Mouse (Mus musculus) limb, embryonic 13.5 days (tissue): ENCODE data around the gene Mtss1l. TPM values are rescaled to one million over a fixed set of nuclear protein-coding genes. Genes with fewer than 3 reads are reported as not detected.

ENCODE experiments used
- ATAC-seq: fragments of 200-750 bp; cut with Nextera tagmentation; 2 replicates; pipeline ENCODE4 v1.8.0; 2017; ENCODE audit warnings: low read depth, moderate number of reproducible peaks, moderate TSS enrichment; ENCODE audit not compliant: low FRiP score
- H3K27ac ChIP-seq: fragments of 300-500 bp; sonication (generic); 2 replicates; pipeline ENCODE4 v1.5.1; 2015; ENCODE audit warnings: inconsistent platforms, mild to moderate bottlenecking, moderate library complexity
- H3K27me3 ChIP-seq: fragments of 300-500 bp; sonication (generic); 2 replicates; pipeline ENCODE4 v1.6.1; 2015; ENCODE audit warnings: mild to moderate bottlenecking, inconsistent platforms
- H3K36me3 ChIP-seq: fragments of 300-500 bp; sonication (generic); 2 replicates; pipeline ENCODE4 v1.6.1; 2015; ENCODE audit warnings: inconsistent platforms, mild to moderate bottlenecking, moderate library complexity
- H3K4me1 ChIP-seq: fragments of 300-500 bp; sonication (generic); 2 replicates; pipeline ENCODE4 v1.6.1; 2015; ENCODE audit warnings: inconsistent platforms
- H3K4me2 ChIP-seq: fragments of 300-500 bp; sonication (generic); replicated peaks from 2 replicates; pipeline ENCODE4 v1.6.1; 2015; ENCODE audit warnings: inconsistent platforms, mild to moderate bottlenecking, moderate library complexity
- H3K4me3 ChIP-seq: fragments of 300-500 bp; sonication (generic); 2 replicates; pipeline ENCODE4 v1.5.1; 2015; ENCODE audit warnings: moderate library complexity, mild to moderate bottlenecking, inconsistent platforms
- H3K9ac ChIP-seq: fragments of 300-500 bp; sonication (generic); 2 replicates; pipeline ENCODE4 v1.6.1; 2015; ENCODE audit warnings: mild to moderate bottlenecking, inconsistent platforms
- H3K9me3 ChIP-seq: fragments of 300-500 bp; sonication (generic); 2 replicates; pipeline ENCODE4 v1.6.1; 2016; ENCODE audit warnings: inconsistent platforms
- WGBS: fragments of 180-500 bp; shearing (Covaris S2); methylation state at CpG from one replicate; pipeline ENCODE4 v1.1.7; 2015; 5-methylcytosine and 5-hydroxymethylcytosine counted together
- polyA plus RNA-seq: library from polyadenylated mRNA; unstranded; fragments of >200 nt; fragmentation: Nextera tagmentation; extraction: Ambion mirVana; gene quantifications from 2 replicates; pipeline ENCODE4 v1.2.1, GENCODE M21; 2015

The Mtss1l gene
- polyA plus RNA-seq, 1 experiment from 2014 or later, result 10.4 TPM

DNA sequence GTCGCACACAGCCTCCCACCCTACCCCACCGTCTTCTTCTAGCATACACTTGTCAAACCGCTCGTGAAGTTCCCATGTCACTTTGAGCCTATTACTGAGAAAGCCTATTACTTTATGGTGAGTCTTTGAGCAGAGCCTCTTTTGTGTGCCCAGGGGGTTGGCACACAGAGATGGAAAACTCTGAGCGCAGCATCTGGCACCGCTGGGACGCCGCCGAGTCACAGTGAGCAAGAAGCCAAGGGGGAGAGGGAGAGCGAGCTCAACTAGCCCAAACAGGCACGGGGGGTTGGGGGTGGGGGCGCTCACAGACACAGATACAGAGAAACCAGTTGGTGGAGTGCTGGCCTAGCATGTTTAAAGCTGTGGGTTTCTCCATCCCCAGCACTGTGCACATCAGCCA is 68.3 kb downstream of the Mtss1l start:
- ATAC-seq, result no peak
- Histone ChIP-seq H3K36me3 (no peaks in the 10 kb centered on the region), H3K4me3 (no peak overlapping the region), H3K27me3 (no peaks in the 10 kb centered on the region), H3K4me1 (peaks cover 10% of the 10 kb centered on the region), H3K4me2 (no peak overlapping the region), H3K9ac (no peak overlapping the region), H3K27ac (no peak overlapping the region), H3K9me3 (no peaks in the 10 kb centered on the region)
- WGBS, result 52% methylated on average over 12 of the region's 12 CpGs

DNA sequence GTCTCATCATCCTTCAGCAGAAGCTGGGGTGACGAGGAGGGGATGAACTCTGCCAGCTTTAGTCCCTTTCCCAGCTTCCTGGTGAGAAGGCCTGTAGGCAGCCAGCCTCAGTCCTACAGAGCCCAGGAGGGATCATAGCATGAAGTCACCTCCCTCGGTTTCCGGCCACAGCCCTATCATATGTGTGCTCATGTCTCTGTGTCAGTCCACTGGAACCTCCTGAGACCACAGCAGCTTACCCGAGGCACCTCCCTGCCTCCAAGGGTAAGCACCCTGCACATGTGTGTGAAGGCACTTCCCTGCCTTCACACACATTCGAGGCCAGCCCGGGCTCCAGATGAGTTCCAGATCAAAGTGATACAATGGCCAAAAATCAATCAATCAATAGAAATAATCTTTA is 69.0 kb downstream of the Mtss1l start:
- no peak for ATAC-seq
- H3K4me3 ChIP-seq, result no peak overlapping the region
- H3K4me2 ChIP-seq, result no peak overlapping the region
- 62% methylated on average over 6 of the region's 6 CpGs for WGBS
- no peak overlapping the region for H3K9ac ChIP-seq
- 0 out of 2 replicates have a peak, but pooled peaks cover 3% of the 10 kb centered on the region for H3K9me3 ChIP-seq
- H3K27me3 ChIP-seq, result no peaks in the 10 kb centered on the region
- H3K36me3 ChIP-seq, result no peaks in the 10 kb centered on the region
- H3K27ac ChIP-seq, result no peak overlapping the region
- H3K4me1 ChIP-seq, result peaks cover 10% of the 10 kb centered on the region

Other genes with a start within 250 kb of the Mtss1l start
- gene Vac14, start 102.9 kb upstream of the Mtss1l start, polyA plus RNA-seq, result 16.7 and 17.1 TPM in 2 replicates
- gene Il34, start 84.4 kb downstream of the Mtss1l start, polyA plus RNA-seq, result 0.29 and 1.1 TPM in 2 replicates
- 80.8 and 86.4 TPM in 2 replicates for gene Cog4, start 125.1 kb downstream of the Mtss1l start, polyA plus RNA-seq
- 160 and 171 TPM in 2 replicates for gene Sf3b3, start 125.3 kb downstream of the Mtss1l start, polyA plus RNA-seq
- gene Fuk, start 181.0 kb downstream of the Mtss1l start, polyA plus RNA-seq, result 14.7 and 16.1 TPM in 2 replicates
- 31.7 and 34.5 TPM in 2 replicates for gene St3gal2, start 198.4 kb downstream of the Mtss1l start, polyA plus RNA-seq